Mouse (Mus musculus): ENCODE measurements at regions not wholly inside any gene's neighbourhood (a gene's known extent, or its start where the extent isn't known, plus 50 kb on each side); places are given as distances from the start of the nearest gene placed in this dataset.
A peak's percentile ranks its signal among the peaks of the same experiment; 100 is the strongest.

DNA sequence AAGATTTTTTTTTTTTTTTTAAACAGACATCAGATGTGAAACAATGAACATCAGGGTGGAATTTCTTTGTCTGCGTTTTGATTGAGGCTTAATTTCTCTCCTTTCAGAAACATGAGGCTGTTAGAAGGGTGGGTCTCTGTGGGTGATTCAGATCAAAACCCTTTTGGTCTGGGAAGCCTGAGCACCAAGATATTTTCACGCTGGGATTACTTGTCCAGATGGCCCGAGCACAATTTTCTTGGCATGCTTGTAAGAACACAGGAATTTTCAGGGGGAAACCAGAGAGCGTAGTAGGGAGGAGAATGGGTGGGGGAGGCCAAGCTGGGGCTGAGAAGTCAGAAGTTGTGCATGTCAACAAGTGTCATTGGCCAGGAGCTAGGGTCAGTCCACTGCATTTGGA lies 76.6 kb upstream of the Lrig1 start:
- no peak for ATAC-seq (ENCODE audit: poor library complexity, severe bottlenecking)

DNA sequence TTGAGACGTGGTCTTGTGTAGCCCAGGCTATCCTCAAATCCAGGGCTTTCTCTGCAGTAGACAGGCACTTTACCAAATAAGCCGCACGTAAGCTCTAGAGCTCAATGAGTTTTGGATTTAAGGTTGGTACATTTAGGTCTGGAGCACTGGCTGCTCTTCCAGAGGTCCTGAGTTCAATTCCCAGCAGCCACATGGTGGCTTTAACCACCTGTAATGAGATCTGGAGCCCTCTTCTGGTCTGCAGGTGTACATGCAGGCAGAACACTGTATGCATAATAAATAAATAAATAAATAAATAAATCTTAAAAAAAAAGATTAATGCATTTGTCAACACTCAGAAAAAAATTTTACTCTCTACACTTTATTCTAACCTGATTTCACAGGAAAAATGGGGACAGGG lies 74.9 kb upstream of the Lrig1 start:
- no peak for ATAC-seq (ENCODE audit: poor library complexity, severe bottlenecking)

DNA sequence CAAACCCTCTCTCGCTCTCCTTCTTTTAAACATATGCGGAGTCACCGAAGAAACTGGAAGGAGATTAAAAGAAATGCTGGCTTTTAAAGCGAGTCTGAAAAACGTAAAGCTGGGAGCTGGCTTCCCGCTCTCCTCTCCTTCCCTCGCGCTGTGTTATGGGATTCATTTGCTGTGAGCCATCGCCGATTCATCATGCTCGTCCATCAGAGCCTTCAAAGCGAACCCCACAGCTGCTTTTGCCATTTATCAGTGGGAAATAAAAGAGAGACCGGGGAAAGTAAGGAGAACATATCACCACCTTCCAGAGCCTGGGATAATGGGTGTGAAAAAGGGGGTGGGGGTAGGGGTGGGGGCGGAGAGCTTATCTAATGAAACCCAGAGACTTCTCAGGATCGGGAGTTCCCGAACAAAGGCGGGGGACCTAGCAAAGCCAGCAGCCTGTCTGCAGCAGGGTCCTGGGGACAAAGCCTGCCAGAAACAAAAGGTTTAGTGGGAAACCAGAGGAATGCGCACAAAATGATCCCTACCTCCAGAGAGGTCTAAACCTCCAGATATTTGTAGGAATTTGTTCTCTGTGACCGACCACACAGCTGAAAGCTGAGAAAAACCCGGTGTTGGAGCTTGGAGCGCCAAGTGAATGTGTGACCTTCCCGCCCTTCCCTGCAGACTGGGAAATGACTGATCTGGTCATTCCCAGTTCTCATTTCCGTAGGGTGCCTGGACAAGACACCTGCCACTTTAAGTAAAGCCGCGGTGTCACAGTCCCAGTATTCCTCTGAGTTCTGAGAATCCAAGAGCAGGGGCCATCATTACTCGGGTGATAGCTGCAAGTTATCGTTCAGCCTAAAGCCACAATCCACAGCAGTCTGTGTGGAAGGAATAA lies 73.9 kb upstream of the Lrig1 start:
- no peak for ATAC-seq (ENCODE audit: poor library complexity, severe bottlenecking)

DNA sequence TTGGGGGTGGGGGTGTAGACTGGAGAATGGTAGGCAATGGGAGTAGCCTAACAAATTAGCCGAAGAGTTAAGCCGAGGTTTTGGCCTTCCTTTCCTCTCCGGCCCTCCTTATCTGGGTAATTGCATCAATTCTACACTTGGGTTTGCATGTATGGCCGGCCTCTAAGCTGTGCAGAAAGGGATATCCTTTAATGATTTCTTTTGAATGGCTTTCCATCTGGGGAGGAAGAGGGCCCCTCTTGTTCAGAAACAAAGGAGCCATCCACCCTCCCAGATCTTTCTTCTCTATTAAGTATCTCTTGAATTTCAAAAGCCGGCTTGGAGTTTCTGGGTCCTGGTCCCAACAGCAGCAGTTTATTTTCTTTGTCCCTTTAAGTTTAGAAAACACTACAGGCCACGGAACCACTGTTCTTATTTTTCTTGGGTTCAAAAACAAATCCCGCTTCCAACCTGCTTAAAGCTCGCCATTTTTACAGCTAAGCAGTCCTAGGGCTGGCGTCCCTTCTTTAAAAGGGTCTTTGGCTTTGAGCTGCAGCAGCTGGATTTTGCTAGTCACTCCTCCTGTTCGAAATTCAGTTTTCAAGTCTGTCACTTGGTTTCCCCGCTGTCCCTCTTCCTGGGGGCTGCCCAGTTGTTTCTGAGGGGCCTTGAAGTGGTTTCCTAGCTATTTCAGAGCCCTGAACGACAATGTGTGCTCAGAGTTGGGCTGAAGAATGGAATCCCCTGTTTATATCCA lies 73.1 kb upstream of the Lrig1 start:
- ATAC-seq (ENCODE audit: poor library complexity, severe bottlenecking) = no peak

DNA sequence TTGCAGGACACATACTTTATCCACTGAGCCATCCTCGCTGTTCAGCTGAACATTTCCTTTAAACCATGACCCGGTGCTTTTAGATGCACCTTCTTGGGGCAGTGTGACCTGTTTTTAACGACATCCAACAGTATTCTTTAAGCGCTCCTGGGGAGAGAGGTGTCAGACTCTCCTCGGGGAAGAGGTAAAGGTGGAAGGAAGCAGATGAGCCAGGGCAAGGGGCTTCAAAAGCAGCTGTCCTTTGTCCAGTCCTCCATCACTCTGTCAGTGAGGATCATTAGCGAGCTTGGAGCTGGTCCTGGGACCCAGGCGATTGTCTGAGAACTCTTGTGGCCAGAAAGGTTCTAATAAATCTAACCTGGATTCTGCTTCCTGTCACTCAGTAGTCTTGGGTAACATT lies 72.4 kb upstream of the Lrig1 start:
- no peak for ATAC-seq (ENCODE audit: poor library complexity, severe bottlenecking)

DNA sequence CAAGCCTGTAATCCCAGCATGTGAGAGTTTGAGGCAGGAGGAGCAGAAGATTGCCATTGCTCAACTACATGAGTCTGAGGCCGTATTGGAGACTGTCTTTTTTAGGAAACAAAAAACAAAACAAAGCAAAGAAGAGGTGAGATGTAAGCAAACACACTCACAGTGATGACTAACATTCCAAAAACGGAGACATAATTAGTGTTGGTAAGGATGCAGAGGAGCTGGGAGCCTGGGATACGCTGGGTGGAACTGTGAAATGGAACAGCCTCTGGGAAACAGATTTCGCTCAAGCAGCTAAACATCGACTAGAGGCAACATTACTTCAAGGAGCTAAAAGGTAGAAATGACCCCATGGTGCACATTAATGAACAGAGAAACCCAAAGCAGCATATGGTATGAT lies 68.3 kb upstream of the Lrig1 start:
- ATAC-seq (ENCODE audit: poor library complexity, severe bottlenecking) = no peak

DNA sequence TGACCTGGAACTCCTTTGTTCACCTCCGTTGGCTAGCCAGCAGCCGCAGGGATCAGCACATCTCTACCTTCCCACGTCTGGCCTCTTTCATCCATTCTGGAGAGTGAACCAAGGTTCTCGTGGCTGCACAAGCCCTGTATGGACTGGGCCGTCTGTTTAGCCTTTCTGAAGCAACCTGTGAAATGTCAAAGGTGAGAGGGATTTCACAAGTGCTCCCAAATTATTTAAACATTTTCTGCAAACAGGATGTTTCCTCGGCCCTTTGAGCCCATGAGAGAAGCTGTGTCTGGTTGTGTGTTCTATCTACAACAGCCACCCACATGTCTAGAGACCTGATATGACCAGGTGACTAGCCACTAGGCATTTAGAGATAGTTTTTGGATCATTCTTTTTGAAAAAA lies 65.8 kb upstream of the Lrig1 start:
- ATAC-seq (ENCODE audit: poor library complexity, severe bottlenecking) = no peak

DNA sequence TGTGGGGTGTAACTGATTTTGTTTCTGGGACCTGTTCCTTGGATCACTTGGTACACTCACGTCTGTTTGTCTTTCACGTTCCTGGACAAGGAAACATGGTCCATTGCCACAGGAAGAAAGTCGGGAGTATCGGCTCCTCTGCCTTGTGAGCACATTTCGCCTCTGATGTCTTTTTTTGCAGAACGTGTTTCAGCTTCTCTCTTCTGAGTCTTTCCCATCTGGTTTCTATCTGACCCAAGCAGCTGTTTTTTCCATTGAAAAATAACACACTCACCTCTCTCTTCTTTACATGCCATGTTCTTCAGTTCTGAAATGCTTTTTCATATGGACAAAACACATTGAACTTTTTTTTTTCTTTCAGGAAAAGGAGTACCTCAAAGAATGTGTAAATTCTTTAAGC lies 61.4 kb upstream of the Lrig1 start:
- ATAC-seq (ENCODE audit: poor library complexity, severe bottlenecking) = no peak

DNA sequence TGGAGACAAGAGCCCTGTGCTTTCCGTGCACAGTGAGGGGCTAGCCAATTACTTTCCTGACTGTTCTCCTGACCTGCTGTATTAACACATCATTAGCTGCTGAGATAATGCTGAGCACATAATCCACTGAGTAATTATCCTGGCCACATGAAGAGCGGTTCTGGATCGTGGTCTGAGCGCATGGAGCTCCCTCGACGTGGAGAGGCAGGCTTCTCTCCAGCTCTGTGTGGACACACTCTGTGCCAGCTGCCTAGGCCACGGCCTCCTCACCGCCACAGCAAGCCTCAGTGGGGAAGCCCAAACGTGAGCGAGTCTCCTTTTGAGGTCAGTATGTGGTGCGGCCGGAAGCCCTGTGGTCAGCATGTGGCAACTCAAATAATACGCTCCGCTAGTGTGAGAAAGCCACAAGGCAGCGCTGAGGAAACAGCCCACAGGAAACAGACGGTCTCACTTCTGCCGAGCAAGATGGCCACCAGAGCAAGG lies 60.7 kb upstream of the Lrig1 start:
- ATAC-seq (ENCODE audit: poor library complexity, severe bottlenecking) = peak; percentile 97

DNA sequence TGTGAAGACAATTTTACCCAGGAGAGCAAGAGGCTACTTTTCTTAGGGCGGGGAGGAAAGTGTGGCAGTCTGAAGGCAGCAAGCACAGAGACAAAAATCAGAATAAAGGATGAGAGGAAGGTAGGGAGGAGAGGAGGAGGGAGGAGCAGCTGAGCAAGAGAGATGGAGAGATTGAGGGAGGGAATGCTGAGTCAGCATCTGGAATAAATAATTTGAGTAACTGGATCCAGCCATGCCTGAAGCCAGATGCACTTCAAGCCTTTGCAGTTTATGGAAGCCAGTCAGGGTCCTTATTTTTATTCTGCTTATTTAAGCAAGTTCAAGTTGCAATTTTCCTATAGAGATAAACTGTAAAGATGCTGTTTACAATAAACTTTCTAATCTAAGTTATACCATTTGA lies 59.7 kb upstream of the Lrig1 start:
- no peak for ATAC-seq (ENCODE audit: poor library complexity, severe bottlenecking)

DNA sequence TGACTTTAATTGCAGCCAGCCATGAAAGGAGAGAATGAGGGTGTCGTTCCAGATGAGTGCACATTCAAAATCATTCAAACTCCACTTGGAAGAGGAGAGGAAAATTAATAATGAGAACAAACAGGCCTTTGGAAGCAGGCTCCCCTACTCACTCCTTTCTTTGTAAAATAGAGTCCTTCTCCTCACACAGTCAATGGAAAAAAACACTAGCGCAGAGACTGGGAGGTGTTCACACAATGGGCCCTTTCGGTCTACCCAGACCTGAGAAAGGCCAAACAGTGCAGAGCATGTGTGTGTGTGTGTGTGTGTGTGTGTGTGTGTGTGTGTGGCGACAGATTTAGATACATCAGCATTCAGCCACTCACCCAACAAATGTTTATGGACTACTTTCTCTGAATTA lies 56.0 kb upstream of the Lrig1 start:
- ATAC-seq (ENCODE audit: poor library complexity, severe bottlenecking) = no peak

DNA sequence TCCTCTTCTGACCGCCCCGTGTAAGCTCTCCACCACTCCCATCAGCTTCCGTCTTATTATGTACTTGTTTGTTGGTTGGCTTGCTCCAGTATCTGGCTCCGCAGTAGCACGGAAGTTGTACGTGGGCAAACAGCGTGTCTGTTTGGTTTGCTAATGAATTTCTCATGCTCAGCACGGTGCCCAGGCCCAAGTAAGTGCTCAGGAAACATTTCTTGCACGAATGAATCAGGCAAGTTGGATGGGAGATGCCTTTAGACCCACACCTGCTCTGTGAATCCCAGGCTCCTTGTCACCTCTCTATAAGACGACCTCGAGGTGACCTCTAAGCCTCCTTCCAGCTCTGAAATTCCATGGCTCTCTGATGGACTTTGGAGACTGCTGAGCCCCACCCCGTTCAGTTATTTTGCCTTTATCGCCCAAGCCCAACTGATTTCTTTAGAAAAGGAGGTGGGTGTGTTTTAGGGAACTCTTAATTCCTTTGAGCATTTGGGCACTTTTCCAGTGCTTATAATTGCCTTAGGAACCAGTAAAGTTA lies 55.4 kb upstream of the Lrig1 start:
- ATAC-seq (ENCODE audit: poor library complexity, severe bottlenecking) = no peak

DNA sequence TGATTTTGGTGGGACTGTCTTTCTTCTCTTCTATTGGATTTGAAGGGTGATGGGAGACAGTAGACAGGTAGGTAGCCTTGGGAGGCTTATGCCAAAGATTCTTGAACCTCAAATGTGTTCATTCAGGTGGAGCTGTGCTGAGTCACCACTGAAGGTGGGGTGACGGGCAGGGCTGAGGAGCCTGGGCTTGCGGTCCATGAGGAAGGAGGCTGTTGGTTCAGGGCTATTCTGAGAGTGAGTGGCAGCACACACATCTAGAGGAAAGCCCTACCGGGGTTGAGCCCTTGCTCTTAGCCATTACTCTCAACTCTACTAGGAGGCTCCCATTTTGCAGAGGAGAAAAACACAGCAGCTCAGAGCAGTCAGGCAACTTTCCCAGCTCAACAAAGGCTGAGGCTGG lies 54.6 kb upstream of the Lrig1 start:
- no peak for ATAC-seq (ENCODE audit: poor library complexity, severe bottlenecking)

DNA sequence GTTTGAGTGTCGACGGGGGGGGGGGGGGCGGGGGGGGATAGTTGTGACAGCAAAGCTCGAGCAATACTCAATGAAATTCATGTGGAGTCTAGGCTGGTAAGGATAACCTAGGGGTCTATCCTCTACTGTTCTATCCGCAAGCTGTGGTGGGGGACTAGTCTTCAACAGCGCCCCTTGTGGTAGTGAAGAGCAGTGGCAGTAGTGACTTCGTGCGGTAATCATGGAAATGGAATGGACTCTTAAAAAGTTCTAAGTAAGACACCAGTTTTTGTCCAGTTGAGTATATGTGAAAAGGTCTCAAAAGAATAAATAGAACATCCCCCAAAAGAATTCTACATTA lies 51.1 kb upstream of the Lrig1 start:
- no peak for ATAC-seq (ENCODE audit: poor library complexity, severe bottlenecking)

DNA sequence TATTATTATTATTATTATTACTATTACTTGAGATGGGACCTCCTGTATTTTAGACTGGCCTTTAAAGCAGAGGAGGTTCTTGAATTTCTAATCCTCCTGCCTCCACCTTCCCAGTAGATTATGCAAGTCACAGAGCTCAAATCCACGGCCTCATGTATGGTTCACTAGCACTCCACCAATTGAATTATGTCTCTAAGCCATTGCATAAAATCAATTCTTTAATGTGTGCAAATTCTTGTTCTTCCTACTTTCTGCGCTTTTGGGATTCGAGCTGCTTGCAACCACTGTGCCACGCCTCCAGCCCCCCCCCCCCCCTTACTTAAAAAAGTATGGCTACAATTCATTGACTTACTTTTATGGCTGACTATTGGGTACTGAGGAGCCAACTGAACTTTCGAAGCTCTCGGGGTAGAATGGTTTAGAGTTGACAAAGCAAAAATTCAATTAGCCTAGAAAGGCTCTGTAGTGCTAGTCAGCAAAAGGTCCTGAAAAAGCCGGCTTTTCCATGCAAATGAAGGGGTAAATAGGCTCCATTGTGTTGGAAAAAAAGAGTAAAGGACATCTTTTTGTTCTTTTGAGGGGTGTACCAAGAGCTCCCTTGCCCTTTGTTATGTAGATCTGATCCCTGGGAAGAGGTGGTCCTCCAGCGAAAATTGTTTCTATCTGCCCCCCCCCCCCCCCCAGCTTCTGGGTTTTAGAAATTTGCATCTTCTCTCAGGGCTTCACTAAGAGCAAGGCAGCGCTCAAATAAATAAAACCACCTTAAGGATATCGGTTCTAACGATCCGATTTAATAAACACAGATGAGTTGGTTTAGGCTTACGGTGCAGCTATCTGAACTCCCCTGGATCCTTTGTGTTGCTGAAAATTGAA lies 50.5 kb upstream of the Lrig1 start:
- ATAC-seq (ENCODE audit: poor library complexity, severe bottlenecking) = no peak

Data from megakaryocyte, adult 5-6 weeks (primary cell).